Mouse (Mus musculus) heart, embryonic 13.5 days (tissue): ENCODE data around the gene Sf3a3. TPM values are rescaled to one million over a fixed set of nuclear protein-coding genes. Genes with fewer than 3 reads are reported as not detected.
A peak's percentile ranks its signal among the peaks of the same experiment; 100 is the strongest.

Experiments used
- microRNA counts: library from miRNA; unstranded; fragments of <30 nt; microRNA quantifications from one replicate; lab custom pipeline; 2016
- microRNA-seq: library from miRNA; unstranded; fragments of <30 nt; microRNA quantifications from one replicate; pipeline ENCODE4, GENCODE M21; 2016
- polyA plus RNA-seq: library from polyadenylated mRNA; unstranded; fragments of >200 nt; fragmentation: Nextera tagmentation; extraction: Ambion mirVana; gene quantifications from 2 replicates; pipeline ENCODE4 v1.2.1, GENCODE M21; 2015

Gene Sf3a3
- polyA plus RNA-seq, 1 experiment from 2014 or later, result 92.4 TPM

MicroRNAs within 50 kb of the gene (microRNA counts, 519-probe panel; counts per million panel counts)
- microRNA mmu-miR-697 (lab: Ali Mortazavi, UCI), result 209 counts per million, percentile 61 among the panel's probes with 10 or more counts
- microRNA mmu-miR-698 (lab: Ali Mortazavi, UCI), result 209 counts per million, percentile 61 among the panel's probes with 10 or more counts

Small RNA genes lying within 50 kb of the gene (microRNA-seq; reads per million reads assigned to microRNA genes)
- gene Gm24721 (not detected), gene Mir697 (not detected), gene Mir698 (not detected)

Other genes starting within 250 kb of the Sf3a3 start
- 0.17 TPM in 1 of 2 replicates, not detected in the other for gene 3100002H09Rik, start 104.0 kb upstream of the Sf3a3 start, polyA plus RNA-seq
- 0.15 and 0.28 TPM in 2 replicates for gene Pou3f1, start 58.0 kb upstream of the Sf3a3 start, polyA plus RNA-seq
- 48.9 and 50.6 TPM in 2 replicates for gene Utp11, start 21.2 kb upstream of the Sf3a3 start, polyA plus RNA-seq
- 6.7 and 7.4 TPM in 2 replicates for gene Fhl3, start 14.1 kb upstream of the Sf3a3 start, polyA plus RNA-seq
- gene Inpp5b, start 27.1 kb downstream of the Sf3a3 start, polyA plus RNA-seq, result 14.1 and 17.6 TPM in 2 replicates
- 10.3 and 10.4 TPM in 2 replicates for gene Mtf1, start 87.3 kb downstream of the Sf3a3 start, polyA plus RNA-seq
- 21.1 and 25.1 TPM in 2 replicates for gene Yrdc, start 135.9 kb downstream of the Sf3a3 start, polyA plus RNA-seq
- gene 1110065P20Rik, start 136.4 kb downstream of the Sf3a3 start, polyA plus RNA-seq, result 45.8 and 46.6 TPM in 2 replicates
- gene Maneal, start 147.4 kb downstream of the Sf3a3 start, polyA plus RNA-seq, result 0.15 TPM in 1 of 2 replicates, not detected in the other
- 0.05 TPM in 1 of 2 replicates, not detected in the other for gene Epha10, start 166.1 kb downstream of the Sf3a3 start, polyA plus RNA-seq
- gene 9930104L06Rik, start 222.3 kb downstream of the Sf3a3 start, polyA plus RNA-seq, result 10.0 and 10.5 TPM in 2 replicates
- gene Cdca8, start 224.5 kb downstream of the Sf3a3 start, polyA plus RNA-seq, result 111 and 113 TPM in 2 replicates